Mouse (Mus musculus) heart, postnatal 0 days (tissue): Measurements from ENCODE around the gene Atp5g3.
"Not testable (repeated sequence)": the region's sequence is repeated elsewhere in the genome, so short reads cannot be mapped to it uniquely, and the experiment has no call there.

Experiments used
- CTCF ChIP-seq: IDR thresholded peaks from 2 replicates; pipeline ENCODE4 v1.5.1; 2016; ENCODE audit warnings: antibody characterized with exemption, control low read depth, low read depth
- EP300 ChIP-seq: IDR thresholded peaks from 2 replicates; pipeline ENCODE4 v1.6.1; 2016; ENCODE audit warnings: antibody characterized with exemption, low read depth

- TF ChIP-seq EP300, CTCF: not testable (repeated sequence)
Measured at GRCm38 (mm10) chr2:73904679-73905078, 6.4 kb downstream of the Atp5g3 start.
